Mouse (Mus musculus) midbrain, embryonic 14.5 days (tissue): Measurements from ENCODE around the gene Arhgef15. TPM values are rescaled to one million over a fixed set of nuclear protein-coding genes. Genes with fewer than 3 reads are reported as not detected.
"Not testable (repeated sequence)": the region's sequence is repeated elsewhere in the genome, so short reads cannot be mapped to it uniquely, and the experiment has no call there.

ENCODE experiments used
- ATAC-seq: fragments of 200-750 bp; cut with Nextera tagmentation; 2 replicates; pipeline ENCODE4 v1.8.0; 2017; ENCODE audit warnings: moderate number of reproducible peaks, moderate library complexity; ENCODE audit not compliant: low FRiP score, low TSS enrichment
- DNase-seq: peaks from one replicate; pipeline ENCODE4 v3.0.0-alpha.2; 2015
- H3K27ac ChIP-seq: fragments of 300-500 bp; sonication (generic); replicated peaks from 2 replicates; pipeline ENCODE4 v1.5.1; 2014; ENCODE audit warnings: mild to moderate bottlenecking, low read depth, low read length, moderate library complexity
- H3K27me3 ChIP-seq: fragments of 300-500 bp; sonication (generic); 2 replicates; pipeline ENCODE4 v1.6.1; 2014; ENCODE audit warnings: low read length, control low read depth, mixed read lengths; ENCODE audit not compliant: control insufficient read depth, insufficient read depth
- H3K36me3 ChIP-seq: fragments of 300-500 bp; sonication (generic); 2 replicates; pipeline ENCODE4 v1.6.1; 2014; ENCODE audit warnings: low read length, control low read depth; ENCODE audit not compliant: control insufficient read depth, insufficient read depth
- H3K4me1 ChIP-seq: fragments of 300-500 bp; sonication (generic); 2 replicates; pipeline ENCODE4 v1.6.1; 2014; ENCODE audit warnings: mild to moderate bottlenecking, antibody characterized with exemption, low read length, control low read depth; ENCODE audit not compliant: control insufficient read depth, insufficient read depth
- H3K4me2 ChIP-seq: fragments of 300-500 bp; sonication (generic); 2 replicates; pipeline ENCODE4 v1.6.1; 2014; ENCODE audit warnings: mild to moderate bottlenecking, low read length, moderate library complexity
- H3K4me3 ChIP-seq: fragments of 300-500 bp; sonication (generic); replicated peaks from 2 replicates; pipeline ENCODE4 v1.5.1; 2014; ENCODE audit warnings: low read depth, low read length
- H3K9ac ChIP-seq: fragments of 300-500 bp; sonication (generic); replicated peaks from 2 replicates; pipeline ENCODE4 v1.6.1; 2014; ENCODE audit warnings: mild to moderate bottlenecking, low read length, moderate library complexity
- H3K9me3 ChIP-seq: fragments of 300-500 bp; sonication (generic); 2 replicates; pipeline ENCODE4 v1.6.1; 2016; ENCODE audit warnings: low read length, control low read depth, mixed read lengths; ENCODE audit not compliant: control insufficient read depth
- WGBS: fragments of 180-500 bp; shearing (Covaris S2); extraction: QIAGEN DNeasy Blood & Tissue Kit; methylation state at CpG from one replicate; pipeline ENCODE4 v1.1.7; 2014; 5-methylcytosine and 5-hydroxymethylcytosine counted together
- polyA plus RNA-seq: library from polyadenylated mRNA; unstranded; fragments of >200 nt; fragmentation: Nextera tagmentation; extraction: Ambion mirVana; gene quantifications from 2 replicates; pipeline ENCODE4 v1.2.1, GENCODE M21; 2014

Arhgef15 gene
- polyA plus RNA-seq: 19.3 and 19.5 TPM in 2 replicates

GRCm38 (mm10) chr11:68957308-68957707 lies at the start of gene Arhgef15:
Gene Arhgef15 (minus strand): TSS chr11:68957480.
- H3K9me3 ChIP-seq: no peaks in the 10 kb centered on the region
- no peak within 1 kb of the TSS for H3K9ac ChIP-seq
- no peak within 1 kb of the TSS for H3K4me2 ChIP-seq
- DNase-seq (no peak), ATAC-seq (no peak)
- peaks cover 20% of the 10 kb centered on the region; the same call in 1 of the 2 replicates for H3K27me3 ChIP-seq
- no peak within 1 kb of the TSS for H3K4me3 ChIP-seq
- WGBS: 36% methylated on average over 8 of the region's 8 CpGs
- H3K4me1 ChIP-seq: 0 out of 2 replicates have a peak, but pooled peaks cover 8% of the 10 kb centered on the region
- H3K36me3 ChIP-seq: no peaks in the 10 kb centered on the region
- H3K27ac ChIP-seq: no peak within 1 kb of the TSS

- ATAC-seq, H3K9me3 ChIP-seq, H3K4me3 ChIP-seq, H3K27me3 ChIP-seq, H3K27ac ChIP-seq, H3K9ac ChIP-seq, DNase-seq, H3K4me2 ChIP-seq: not testable (repeated sequence)
- peaks cover 19% of the 10 kb centered on the region for H3K36me3 ChIP-seq
- peaks cover 12% of the 10 kb centered on the region for H3K4me1 ChIP-seq
These were observed 49.3 kb upstream of the Arhgef15 start for GRCm38 (mm10) chr11:69006575-69006974.

DNA sequence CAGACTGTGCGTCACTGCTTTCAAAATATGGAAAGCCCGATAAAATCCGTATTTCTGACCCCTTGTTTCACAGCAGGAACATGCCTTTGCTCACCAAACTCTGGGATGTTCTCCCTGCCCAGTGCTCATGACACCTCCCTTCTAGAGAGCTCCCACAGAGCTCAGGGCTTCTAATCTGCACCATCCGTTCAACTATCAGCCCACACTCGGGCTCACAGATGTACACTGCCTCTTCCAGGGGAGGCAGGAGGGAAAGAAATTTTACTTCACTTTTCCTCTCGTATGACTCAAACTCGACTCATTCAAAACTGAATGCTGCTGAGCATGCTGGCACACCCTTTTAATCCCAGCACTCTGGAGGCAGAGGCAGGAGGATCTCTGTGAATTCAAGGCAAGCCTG lies 47.9 kb upstream of the Arhgef15 start:
- Histone ChIP-seq H3K27ac (no peak overlapping the region), H3K36me3 (peaks cover 33% of the 10 kb centered on the region), H3K4me1 (peaks cover 6% of the 10 kb centered on the region; the same call in 1 of the 2 replicates), H3K27me3 (no peaks in the 10 kb centered on the region), H3K4me3 (no peak overlapping the region), H3K9me3 (no peaks in the 10 kb centered on the region), H3K4me2 (no peak overlapping the region), H3K9ac (no peak overlapping the region)
- WGBS: 89% methylated on average over 7 of the region's 7 CpGs
- no peak for ATAC-seq
- DNase-seq: no peak

DNA sequence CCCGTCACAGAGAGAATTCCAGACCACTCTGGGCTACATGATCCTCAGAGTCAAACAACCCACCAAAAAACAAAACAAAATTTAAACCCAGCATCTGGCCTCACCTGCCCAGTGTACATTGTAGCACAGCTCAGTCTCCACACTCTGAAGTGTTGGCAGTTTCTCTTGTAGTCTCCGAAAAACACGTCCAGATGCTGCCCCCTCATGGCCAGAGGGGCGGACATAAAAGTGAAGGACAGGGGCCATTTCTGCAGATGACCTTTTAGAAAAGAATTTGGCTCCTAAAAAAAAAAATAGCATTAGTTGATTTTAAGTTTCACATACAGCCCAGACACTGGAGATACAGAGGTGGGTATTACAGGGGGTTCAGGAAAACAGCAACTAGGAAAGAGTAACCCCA lies 46.3 kb upstream of the Arhgef15 start:
- WGBS: 67% methylated on average over 4 of the region's 4 CpGs
- Histone ChIP-seq H3K9ac (no peak overlapping the region), H3K4me1 (peaks cover 6% of the 10 kb centered on the region; the same call in 1 of the 2 replicates), H3K4me2 (no peak overlapping the region), H3K4me3 (no peak overlapping the region), H3K9me3 (no peaks in the 10 kb centered on the region), H3K27ac (no peak overlapping the region), H3K36me3 (peaks cover 47% of the 10 kb centered on the region), H3K27me3 (no peaks in the 10 kb centered on the region)
- DNase-seq (no peak), ATAC-seq (no peak)

- H3K4me3 ChIP-seq, H3K27ac ChIP-seq, ATAC-seq, H3K27me3 ChIP-seq, DNase-seq, H3K4me2 ChIP-seq, H3K9ac ChIP-seq, H3K4me1 ChIP-seq, H3K9me3 ChIP-seq: not testable (repeated sequence)
- WGBS: 96% methylated on average over 4 of the region's 4 CpGs
- H3K36me3 ChIP-seq: peaks cover 55% of the 10 kb centered on the region
These were observed 45.5 kb upstream of the Arhgef15 start for GRCm38 (mm10) chr11:69002782-69003181.

DNA sequence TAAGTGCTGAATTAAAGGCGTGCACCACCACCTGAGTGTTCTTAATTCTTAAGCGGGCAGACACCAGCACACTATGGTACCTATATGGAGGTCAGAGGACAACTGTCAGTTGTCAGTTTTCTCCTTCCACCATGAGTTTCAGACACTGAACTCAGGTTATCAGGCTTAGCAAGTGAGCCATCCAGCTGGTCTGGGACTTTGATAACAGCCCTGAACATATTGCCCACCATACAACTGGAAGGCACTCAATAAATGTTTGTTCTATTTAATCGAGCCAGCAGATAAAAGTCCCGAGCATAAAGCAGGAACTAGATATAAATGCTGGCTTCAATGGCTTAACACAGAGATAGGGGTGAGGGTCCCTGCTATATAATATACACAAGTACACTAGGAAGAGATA lies 39.8 kb upstream of the Arhgef15 start:
- Histone ChIP-seq H3K4me2 (no peak overlapping the region), H3K9me3 (no peaks in the 10 kb centered on the region), H3K4me1 (no peaks in the 10 kb centered on the region), H3K9ac (no peak overlapping the region), H3K27me3 (no peaks in the 10 kb centered on the region), H3K27ac (no peak overlapping the region), H3K4me3 (no peak overlapping the region), H3K36me3 (peaks cover 93% of the 10 kb centered on the region)
- ATAC-seq (no peak), DNase-seq (no peak)
- WGBS: 96% methylated on average over 4 of the region's 4 CpGs

- Histone ChIP-seq H3K36me3 (peaks cover 94% of the 10 kb centered on the region), H3K4me2 (no peak overlapping the region), H3K9ac (no peak overlapping the region), H3K4me1 (no peaks in the 10 kb centered on the region), H3K27ac (no peak overlapping the region), H3K4me3 (no peak overlapping the region), H3K9me3 (no peaks in the 10 kb centered on the region), H3K27me3 (no peaks in the 10 kb centered on the region)
- DNase-seq (no peak), ATAC-seq (no peak)
- 100% methylated on average over 3 of the region's 3 CpGs for WGBS
These were observed 37.1 kb upstream of the Arhgef15 start for GRCm38 (mm10) chr11:68994377-68994776.

GRCm38 (mm10) chr11:68993122-68993521 lies 35.8 kb upstream of the Arhgef15 start:
- DNase-seq: no peak
- Histone ChIP-seq H3K4me2 (no peak overlapping the region), H3K27me3 (no peaks in the 10 kb centered on the region), H3K36me3 (peaks cover 94% of the 10 kb centered on the region), H3K4me1 (no peaks in the 10 kb centered on the region), H3K4me3 (no peak overlapping the region), H3K27ac (no peak overlapping the region), H3K9ac (no peak overlapping the region), H3K9me3 (no peaks in the 10 kb centered on the region)
- WGBS: 92% methylated on average over 7 of the region's 7 CpGs
- no peak for ATAC-seq

- no peak overlapping the region for H3K4me2 ChIP-seq
- 95% methylated on average over 17 of the region's 17 CpGs for WGBS
- ATAC-seq (no peak), DNase-seq (no peak)
- H3K4me3 ChIP-seq: no peak overlapping the region
- H3K36me3 ChIP-seq: peaks cover 74% of the 10 kb centered on the region
- no peak overlapping the region for H3K27ac ChIP-seq
- H3K27me3 ChIP-seq: no peaks in the 10 kb centered on the region
- H3K9me3 ChIP-seq: no peaks in the 10 kb centered on the region
- H3K4me1 ChIP-seq: no peaks in the 10 kb centered on the region
- H3K9ac ChIP-seq: no peak overlapping the region
These were observed 31.1 kb upstream of the Arhgef15 start for GRCm38 (mm10) chr11:68988341-68988740.
